Mouse (Mus musculus): ENCODE data around the gene Lcmt1.
A peak's percentile ranks its signal among the peaks of the same experiment; 100 is the strongest.

DNA sequence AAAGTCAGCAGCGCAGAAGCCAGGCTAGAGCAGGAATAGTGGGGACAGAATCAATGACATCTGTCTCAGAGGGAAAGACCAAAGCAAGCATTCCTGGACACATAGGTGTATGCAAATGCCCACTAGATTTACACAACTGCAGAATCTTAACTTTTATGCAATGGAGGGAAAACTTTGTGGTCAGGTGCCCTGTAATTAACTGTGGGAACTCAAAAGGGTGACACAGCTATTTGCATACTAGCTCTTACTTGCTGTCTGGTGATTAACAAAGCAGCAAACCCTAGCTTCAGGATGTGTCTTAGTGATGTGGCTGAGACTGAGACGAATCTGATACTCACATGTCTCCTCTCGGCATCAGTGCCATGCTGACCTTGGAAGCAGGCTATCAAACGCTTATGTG is 42.7 kb upstream of the Lcmt1 start:
- no peak for TF ChIP-seq POLR2A (IDR thresholded peaks at IDR 0.05; ENCODE audit: low read depth, low read length)
- TF ChIP-seq CTCF (conservative IDR thresholded peaks at IDR 0.05 in 1 of 2, IDR thresholded peaks at IDR 0.05 in 1 of 2; ENCODE audit: low read depth in 2 of 2, low read length in 2 of 2): no peak
- TF ChIP-seq USF1 (IDR thresholded peaks at IDR 0.05; ENCODE audit: low read depth, low read length): no peak
- TF ChIP-seq ZMIZ1 (IDR thresholded peaks at IDR 0.05; ENCODE audit: low read depth, low read length): no peak
- no peak for TF ChIP-seq ZC3H11A (IDR thresholded peaks at IDR 0.05; ENCODE audit: low read depth, low read length)
- 0 out of 2 replicates have a peak, but pooled peaks have one; percentile 24 for TF ChIP-seq E2F4 (IDR thresholded peaks at IDR 0.05; ENCODE audit: insufficient replicate concordance, low read depth, low read length)
- 0 out of 2 replicates have a peak, but pooled peaks have one; percentile 37 for TF ChIP-seq MAFK (IDR thresholded peaks at IDR 0.05; ENCODE audit: insufficient replicate concordance, low read length)
- TF ChIP-seq MAZ (IDR thresholded peaks at IDR 0.05; ENCODE audit: low read depth, low read length): no peak
- peak; percentile 47; the same call in 1 of the 2 replicates for TF ChIP-seq EP300 (IDR thresholded peaks at IDR 0.05; ENCODE audit: low read length)
- no peak for TF ChIP-seq HCFC1 (IDR thresholded peaks at IDR 0.05; ENCODE audit: low read depth, low read length)
- TF ChIP-seq TCF12 (IDR thresholded peaks at IDR 0.05; ENCODE audit: low read depth, low read length): 0 out of 2 replicates have a peak, but pooled peaks have one; percentile 30
